Mouse (Mus musculus): ENCODE data around the gene Nrp2. TPM values are rescaled to one million over a fixed set of nuclear protein-coding genes. Genes with fewer than 3 reads are reported as not detected.

Gene Nrp2
- 100 to 1,000 TPM in 1 of 2 experiments, 10 to 100 TPM in 1; 93.9 to 103 TPM for total RNA-seq (2021)
- long read RNA-seq, full-length matches to known transcripts = 7 of 32 reads
- long read RNA-seq, partial matches to known transcripts = 6 of 32 reads
- long read RNA-seq, other reads (novel, unspliced or antisense) = 19 of 32 reads

DNA sequence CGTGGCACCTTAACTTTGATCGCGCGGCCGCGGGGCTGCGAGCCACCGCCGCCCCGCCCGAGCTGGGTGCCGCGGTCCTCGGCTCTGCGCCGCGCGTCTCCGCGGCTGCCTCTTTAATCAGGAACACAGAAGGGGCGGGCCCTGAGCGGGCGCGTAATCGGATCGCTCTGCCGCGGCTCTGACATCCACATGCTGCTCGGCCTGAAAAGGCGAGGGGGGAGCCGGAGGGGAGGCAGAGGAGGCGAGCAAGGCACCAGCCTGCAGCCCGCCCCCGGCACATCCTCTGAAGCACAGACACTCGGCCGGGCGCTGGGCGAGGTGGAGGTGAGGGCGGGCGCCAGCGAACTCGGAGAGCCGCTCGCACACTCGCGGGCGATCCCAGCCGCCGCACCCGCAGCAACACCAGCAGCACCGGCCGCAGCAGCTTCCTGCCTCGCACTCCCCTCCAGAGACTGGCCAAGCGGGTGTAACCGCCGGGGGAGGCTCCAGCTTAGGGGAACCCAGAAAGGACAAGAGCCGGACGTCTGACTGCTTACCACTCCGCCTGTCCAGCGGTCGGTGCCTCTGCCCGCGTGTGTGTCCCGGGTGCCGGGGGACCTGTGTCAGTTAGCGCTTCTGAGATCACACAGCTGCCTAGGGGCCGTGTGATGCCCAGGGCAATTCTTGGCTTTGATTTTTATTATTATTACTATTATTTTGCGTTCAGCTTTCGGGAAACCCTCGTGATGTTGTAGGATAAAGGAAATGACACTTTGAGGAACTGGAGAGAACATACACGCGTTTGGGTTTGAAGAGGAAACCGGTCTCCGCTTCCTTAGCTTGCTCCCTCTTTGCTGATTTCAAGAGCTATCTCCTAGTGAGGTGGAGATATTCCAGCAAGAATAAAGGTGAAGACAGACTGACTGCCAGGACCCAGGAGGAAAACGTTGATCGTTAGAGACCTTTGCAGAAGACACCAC, at the start of gene Nrp2:
Nrp2 (plus strand) TSS at position 128 of the 959 bp plus-strand sequence.
- peak; percentile 78 to 89 for DNase-seq (ENCODE audit: low spot score in 2 of 2)

- DNase-seq (ENCODE audit: low spot score in 2 of 2) = no peak
Measured at GRCm38 (mm10) chr1:62654436-62654835, 48.6 kb upstream of the Nrp2 start.

DNA sequence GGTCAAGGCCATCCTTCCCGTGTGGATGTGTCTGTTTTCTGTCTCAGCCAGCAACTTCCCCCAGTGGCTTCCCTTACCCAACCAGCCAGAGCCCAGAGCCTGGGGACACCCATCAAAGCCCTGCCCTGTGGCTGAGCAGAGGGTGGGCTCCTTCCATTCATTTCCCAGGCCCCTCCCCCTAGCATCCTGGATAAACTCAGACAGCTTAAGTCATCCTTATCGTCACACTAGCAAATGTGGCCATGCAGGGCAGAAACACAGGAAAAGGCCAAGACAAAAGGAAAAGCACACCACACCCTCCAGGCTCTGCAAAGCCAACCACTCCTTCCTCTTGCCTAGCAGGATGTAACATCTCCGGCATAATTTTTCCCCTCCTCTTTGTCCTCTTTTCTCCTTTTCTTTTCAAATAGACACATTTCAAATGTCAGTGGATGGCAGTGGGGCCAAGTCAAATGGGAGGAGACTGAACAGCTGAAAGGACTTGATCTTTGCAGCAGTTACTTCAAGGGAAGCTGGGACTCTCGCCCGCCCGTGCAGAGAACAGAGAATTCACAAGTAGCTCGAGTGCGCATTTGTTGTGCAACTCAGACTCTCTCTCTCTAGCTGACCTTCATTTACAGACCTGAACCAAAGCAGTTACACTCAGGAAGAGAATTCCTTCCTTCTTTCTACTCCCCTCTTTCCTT, 38.0 kb upstream of the Nrp2 start:
- DNase-seq (ENCODE audit: low spot score in 2 of 2) = no peak

DNA sequence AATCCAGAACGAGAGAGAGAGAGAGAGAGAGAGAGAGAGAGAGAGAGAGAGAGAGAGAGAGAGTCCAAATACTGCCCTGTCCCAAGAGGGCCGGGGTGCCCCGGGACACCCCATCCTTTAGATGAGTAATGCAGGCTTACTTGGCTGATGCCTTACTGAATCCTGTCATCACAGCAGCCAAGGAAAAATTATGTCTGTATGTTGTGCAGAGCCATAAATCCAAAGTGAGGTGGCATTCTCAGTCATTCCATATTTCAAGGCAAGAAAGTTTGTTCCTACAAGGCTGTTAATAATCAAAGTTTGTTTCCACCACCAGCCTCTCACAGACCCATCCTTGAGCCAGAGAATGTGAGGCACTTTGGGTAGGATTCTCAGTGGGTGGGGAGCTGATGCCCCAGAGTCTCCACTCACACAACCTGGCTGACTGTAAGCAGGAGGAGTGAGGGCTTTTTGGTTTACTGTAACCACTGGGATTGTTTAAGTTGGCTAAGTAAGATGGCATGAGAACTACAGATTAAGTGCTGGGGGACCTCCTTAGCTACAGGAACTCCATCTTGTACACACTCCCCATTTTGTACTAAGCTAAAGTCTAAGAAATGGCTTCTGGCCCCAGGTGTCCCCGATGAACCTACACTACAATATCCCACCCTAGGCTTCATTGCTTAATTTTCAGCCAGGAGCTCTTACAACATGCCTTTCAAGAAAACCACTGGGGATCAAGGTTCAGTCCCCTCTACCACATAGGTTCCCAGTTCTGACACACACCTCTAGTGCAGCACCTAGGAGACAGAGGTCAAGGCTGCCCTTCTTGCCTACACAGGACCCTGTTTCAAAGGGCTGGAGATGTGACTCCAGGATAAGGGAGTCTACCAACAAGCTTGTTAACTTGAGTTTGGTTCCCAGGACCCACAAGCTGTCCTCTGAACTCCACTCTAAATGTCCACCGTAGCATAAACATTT, 37.0 kb upstream of the Nrp2 start:
- no peak for DNase-seq (ENCODE audit: low spot score in 2 of 2)

DNA sequence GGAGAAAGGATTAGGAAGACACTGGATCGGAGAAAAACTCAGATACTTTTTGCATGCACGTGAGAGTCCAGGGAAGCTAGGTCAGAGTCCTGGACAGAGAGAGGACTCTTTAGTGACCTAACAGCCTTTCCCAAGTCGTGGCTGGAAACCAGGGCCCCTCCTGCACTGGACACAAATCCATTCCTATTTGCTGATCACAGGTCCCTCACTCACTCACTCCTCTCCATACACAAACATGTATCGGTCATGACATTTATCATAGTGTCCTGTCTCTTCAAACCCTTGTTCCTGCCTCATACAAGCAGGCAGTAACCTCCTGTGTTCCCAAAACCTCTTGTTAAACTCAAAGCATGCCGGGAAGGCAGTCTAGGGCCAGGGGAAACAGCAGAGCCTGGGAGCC, 36.3 kb upstream of the Nrp2 start:
- no peak for DNase-seq (ENCODE audit: low spot score in 2 of 2)

- DNase-seq (ENCODE audit: low spot score in 2 of 2) = no peak
Measured at GRCm38 (mm10) chr1:62678611-62679344, 24.3 kb upstream of the Nrp2 start.

DNA sequence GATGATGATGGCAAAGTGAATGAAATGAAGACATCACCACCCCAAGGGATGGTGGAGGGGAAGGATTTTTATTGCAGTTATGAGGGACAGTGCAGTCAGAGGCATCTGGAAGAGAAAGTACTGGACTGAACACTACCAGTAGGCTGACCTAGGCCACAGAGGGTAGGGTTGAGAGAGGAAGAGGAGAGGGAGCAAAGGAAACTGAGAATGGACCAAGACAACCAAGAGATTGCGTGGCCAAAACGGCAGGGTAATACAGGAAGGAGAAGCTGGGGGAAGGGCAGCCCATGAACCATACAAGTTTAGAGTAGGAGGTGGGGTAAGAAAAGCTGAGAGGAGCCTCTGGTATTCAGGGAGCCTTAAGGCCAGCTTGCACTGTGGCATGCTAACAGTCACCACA, 23.6 kb upstream of the Nrp2 start:
- no peak for DNase-seq (ENCODE audit: low spot score in 2 of 2)

- DNase-seq (ENCODE audit: low spot score in 2 of 2) = peak; percentile 35 to 46
Measured at GRCm38 (mm10) chr1:62682456-62683385, 20.4 kb upstream of the Nrp2 start.

DNA sequence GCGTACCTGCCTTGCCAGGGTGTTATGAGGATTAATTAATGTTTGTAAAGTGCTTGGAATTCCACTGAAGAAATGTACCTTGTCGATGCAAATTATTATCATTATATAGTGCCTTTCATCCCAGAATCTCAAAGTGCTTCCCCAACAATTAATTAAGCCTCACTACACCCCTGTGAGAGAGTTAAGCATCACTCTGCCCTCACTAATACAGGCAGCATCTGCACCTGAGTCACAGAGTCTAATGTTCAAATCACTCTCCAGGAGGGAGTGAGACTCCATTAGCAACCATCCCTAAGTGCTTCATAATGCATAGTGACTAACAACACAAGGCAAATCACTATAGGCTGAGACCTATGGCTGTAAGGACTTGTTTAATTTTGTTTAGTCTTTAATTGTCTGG, 19.6 kb upstream of the Nrp2 start:
- DNase-seq (ENCODE audit: low spot score in 2 of 2) = no peak

- no peak for DNase-seq (ENCODE audit: low spot score in 2 of 2)
Measured at GRCm38 (mm10) chr1:62687511-62687910, 15.6 kb upstream of the Nrp2 start.

DNA sequence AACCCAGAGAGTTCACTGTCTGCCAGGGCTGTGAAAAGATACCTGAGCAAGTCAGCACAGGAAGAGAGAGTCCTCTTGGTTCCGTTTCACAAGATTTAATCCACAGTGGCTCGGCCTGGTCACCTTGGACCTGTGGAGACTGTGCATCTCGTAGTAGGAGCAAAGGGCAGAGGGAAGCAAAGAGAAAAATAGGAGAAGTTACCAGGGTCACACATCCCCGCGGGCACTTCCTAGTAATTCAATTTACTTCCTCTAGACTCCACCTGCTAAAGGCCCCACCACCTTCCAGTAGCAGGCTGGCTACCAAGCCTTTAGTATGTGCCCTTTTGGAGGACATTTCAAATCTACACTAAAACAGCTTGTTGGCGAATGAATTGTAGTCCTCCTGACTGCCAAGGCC, 11.9 kb upstream of the Nrp2 start:
- DNase-seq (ENCODE audit: low spot score in 2 of 2) = no peak

DNA sequence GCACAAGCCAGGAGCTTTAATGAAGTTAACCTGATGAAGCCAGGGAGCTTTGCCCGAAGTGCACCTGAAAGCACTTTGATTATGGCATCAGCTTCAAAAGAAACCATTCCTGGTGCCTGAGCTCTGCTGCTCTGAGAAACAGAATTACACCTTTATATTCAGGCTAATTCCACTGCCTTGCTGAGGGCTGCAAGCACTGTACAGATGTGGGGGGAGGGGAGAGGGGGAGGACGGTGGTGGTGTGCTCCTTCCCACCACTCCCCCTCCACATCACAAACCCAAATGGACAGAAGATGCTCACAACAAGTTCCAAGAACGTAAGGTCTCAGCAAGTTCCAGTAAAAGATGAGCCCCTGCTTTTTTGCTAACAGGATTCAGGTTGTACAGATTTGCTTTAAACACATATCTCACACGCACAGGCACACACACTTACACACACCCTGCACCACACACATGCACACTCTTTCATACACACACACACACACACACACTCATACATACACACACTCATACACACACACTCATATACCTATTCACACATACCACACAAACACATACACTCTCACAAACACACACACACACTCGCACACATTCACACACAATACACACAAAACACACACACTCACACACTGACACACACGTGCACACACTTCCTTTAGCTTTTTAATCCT, 6.6 kb upstream of the Nrp2 start:
- no peak for DNase-seq (ENCODE audit: low spot score in 2 of 2)

- DNase-seq (ENCODE audit: low spot score in 2 of 2) = peak in 1 of 2 experiments; percentile 74
Measured at GRCm38 (mm10) chr1:62696983-62697341, 6.1 kb upstream of the Nrp2 start.

DNA sequence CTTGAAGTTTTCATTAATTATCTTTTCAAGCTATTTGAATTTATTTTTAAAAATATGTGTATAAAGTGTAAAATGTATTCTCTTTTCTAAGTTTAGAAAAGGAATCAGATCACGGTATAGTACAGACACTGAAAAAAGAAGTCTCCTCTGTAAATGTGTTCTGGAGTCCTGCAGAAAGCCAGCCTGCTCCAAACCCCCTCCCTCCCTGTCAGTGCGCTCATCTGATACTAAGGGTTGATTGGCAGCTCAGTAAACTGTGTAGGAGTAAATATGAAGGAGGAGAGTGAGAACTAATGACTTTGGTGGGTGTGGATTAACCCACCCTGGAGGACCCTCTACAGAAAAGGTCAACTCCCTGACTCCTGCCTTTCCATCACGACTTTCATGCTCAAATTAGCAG, 5.7 kb upstream of the Nrp2 start:
- no peak for DNase-seq (ENCODE audit: low spot score in 2 of 2)

DNA sequence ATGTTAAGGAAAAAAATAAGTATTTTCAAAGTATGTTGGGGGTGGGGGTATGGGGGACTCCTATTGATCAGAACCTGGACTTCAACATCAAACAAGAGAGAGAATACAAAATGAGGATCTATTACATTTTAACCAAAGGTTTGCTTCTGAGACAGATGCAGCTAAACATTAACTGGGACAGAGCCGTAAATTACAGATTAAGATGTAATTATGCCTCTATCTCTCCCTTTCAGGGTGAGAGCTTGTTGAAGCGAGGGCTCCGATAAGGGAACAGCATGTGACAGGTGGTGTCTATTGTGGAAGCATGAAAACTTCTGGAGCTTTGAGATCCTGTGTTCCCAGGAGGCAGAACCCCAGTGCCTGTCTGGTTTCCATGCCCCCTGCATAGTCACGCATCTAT, 3.3 kb upstream of the Nrp2 start:
- DNase-seq (ENCODE audit: low spot score in 2 of 2) = no peak

DNA sequence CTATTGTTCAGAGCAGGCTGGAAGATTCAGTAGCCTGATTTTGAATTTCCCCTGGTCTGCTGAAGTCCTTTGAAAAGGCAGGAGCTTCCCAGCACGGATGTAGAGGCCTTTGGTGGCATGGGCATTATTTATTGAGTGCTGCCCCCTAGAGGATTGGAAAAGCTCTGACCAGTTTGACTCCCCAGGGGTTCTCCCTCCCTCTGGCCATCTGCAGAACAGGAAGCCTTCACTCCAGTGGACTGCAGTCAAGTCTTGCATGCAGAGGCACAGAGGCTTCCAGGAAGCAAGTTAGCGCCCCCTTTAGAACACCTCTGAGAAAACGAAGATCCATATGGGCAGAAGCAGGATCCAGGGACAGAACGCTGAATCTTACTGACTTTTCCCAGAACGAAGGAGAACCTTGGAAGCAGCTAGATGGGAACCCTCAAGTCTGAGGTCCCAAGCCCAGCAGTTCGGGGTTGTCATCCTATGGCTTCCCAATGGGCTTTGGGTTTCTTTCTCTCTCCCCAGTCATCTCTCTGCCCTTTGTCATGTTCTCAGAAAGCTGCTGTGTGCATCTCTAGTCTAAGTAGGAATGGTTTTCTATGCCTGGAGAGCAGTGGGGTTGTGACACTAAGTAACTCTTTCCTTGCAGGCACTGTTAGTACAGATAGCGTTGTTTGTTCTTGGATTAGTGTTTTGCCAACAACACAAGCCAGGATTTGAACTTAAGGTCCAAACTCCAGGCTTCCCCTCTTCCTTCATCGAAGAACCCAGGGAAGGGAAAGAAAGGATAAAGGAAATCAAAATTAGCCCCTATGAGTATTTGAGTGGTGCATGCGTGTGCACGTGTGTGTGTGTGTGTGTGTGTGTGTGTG, 1.8 kb upstream of the Nrp2 start:
- peak; percentile 80 to 86 for DNase-seq (ENCODE audit: low spot score in 2 of 2)

DNA sequence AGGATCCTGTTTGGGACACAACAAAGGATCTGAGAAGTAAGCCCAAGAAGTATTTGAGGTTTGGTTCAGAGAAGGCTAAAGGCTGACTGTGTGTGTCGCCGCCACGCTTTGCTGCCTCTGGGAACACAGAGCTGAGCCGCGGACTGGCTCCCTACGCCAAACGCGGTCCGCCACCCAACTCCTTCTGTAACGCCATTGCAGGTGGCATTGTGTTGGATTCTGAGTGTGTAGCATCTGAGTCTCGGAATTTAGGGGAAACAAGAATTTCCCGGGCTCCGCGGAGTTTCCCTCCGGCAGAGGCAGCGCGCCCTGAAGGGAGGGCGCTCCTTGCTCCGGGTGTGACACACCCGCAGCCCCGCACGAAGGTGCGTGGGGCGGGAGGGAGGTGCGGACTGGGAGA, 342 bp upstream of the Nrp2 start:
- no peak for DNase-seq (ENCODE audit: low spot score in 2 of 2)
